Mouse (Mus musculus): ENCODE measurements around the gene Hibadh.

Hibadh gene

DNA sequence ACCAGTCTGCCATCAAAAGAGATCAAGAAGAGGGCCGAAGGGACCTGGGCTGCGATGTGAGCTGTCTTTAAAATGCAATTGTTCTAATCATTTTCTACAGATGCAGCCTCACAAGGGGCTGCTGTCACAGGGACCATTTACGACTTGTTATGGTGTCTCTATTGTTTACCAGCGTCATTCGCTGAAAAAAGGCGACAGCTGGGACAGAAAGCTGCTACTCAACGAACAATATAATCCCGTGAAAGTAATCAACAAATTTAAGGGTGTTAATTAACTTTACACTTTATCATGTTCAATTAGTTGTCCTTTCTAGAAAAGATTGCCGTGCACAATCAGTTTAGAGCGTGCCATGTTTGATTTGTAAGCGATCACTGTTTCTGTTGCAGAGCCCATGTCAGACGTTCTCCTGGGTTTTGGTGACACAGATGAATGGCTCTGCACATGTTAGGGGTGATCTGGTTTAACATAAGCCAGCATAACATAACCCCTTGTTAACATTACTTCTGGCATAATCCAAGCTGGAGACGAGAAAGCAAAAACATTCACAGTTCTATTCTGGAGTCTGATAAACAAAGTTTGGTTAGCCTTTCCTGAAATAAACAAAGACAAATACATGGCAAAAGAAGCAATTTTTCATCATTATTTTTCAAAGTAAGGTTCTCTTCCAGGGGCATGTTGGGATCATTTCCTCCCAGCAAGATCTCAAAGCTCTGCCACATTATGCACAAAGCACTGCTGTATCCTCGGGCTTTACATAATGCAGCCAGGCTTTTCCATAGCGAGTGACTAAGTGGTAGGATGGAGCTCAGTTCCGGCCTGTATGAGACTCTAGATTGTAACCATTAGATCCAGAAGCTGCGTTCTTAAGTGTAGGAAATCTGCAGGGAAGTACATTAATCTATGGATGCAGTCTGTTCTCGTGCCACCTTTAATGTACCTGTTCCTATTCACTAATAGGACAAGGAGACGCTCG is 72.6 kb downstream of the Hibadh start:
- DNase-seq = no peak

GRCm38 (mm10) chr6:52565210-52565609 is 75.0 kb downstream of the Hibadh start:
- DNase-seq = no peak

GRCm38 (mm10) chr6:52562994-52563393 is 77.2 kb downstream of the Hibadh start:
- no peak for DNase-seq

- no peak for DNase-seq
These were observed 81.1 kb downstream of the Hibadh start for GRCm38 (mm10) chr6:52559041-52559440.

GRCm38 (mm10) chr6:52544376-52544775 is 95.8 kb downstream of the Hibadh start:
- no peak for DNase-seq

DNA sequence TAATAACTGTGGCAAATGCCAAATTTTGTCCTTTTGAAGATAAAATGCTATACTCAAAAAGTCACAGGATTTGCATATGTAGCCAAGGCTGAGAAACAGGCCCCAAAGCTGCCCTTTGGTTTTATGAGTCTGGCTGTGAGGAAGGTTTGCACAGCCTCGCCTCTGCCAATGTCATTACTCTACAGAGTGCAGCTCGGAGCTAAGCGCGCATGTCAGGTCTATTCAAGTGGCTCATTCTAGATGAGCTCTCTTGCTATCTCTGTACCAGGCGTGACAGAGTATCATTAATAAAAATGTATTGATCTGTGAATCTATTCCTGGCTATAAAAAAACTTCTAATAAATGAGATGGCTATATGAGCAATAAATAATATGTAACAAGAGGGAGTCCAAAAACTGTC is 97.7 kb downstream of the Hibadh start:
- no peak for DNase-seq

- DNase-seq = no peak
These were observed 100.3 kb downstream of the Hibadh start for GRCm38 (mm10) chr6:52539911-52540310.

DNA sequence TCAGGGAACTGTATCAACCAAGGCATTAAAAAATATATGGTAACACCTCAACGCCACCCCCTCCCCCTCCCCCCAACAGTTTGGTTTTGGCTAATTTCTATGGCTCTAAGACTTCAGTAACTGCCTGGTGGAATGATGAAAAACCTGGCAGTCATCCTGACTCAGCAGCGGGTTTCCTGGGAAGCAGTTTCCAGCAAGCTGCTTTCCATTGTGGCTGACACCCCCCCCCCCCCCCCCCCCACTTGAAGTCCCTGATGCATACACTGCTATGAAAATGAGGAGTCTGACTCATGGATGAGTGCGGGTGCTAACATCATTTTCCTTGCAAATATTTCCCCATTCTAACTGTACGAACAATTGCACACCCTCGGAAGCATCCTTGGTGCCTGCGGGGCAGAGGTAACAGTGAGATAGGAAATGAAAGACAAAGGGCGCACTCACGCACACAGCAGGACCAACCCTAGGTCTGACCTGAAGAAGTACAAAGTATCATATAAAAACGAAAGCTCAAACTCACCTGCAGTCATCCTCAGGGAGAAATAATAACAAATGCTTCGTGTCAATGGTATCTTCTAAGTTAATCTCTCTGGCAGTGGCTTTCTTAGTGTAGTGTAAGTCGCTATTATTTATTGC is 105.0 kb downstream of the Hibadh start:
- no peak for DNase-seq

DNA sequence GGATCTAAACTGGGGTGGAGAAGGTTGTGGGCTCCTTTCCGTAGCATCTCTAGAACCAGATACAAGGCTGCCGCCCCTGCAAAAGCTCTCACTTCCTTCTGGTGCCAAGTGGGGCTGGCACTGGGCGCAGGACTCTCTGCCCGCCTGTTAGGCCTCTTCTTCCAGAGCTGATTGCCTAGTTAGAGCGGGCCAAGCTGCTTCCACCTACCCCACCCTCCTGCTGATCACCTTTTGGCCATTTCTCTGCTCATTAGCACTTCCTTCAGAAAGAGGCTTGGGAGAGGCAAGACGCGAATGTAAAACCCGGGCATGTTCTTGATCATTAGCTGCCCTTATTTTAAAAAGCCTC is 108.1 kb downstream of the Hibadh start:
- no peak for DNase-seq

DNA sequence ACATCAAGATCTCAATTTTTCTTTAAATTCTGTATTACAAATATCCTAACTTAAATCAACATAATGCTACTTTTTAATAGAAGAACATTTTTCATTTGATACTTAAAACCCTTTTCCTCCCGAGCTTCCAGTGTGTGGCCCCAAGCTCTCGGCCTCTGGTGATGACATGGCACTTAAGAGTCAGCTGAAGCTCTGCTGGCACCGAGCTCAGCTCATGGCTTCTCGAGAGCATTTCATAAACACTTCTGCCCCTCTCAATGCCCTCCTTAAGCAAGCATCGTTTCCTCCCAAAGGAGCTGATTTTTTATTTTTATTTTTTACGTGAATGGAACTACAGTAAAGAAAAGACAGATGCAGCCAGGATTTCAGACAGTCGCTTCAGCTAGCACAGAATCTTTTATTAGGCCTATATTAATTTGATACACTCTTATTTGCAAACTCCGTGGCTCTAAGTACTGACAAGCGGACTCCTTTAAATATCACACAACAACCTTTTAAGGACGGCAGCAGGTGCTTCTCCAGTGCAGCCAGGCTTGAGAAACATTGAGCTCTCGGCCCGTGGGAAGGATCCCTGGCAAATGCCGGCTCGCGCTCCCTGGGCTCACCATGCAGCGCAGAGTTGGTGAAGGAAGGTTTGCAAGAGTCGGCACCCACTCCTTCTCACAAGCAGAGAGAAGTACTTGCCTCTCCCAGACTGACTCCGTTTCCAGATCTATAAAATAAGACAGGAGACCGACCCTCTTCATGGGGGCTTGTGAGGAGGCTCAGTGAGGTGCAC is 108.6 kb downstream of the Hibadh start:
- no peak for DNase-seq

- DNase-seq = no peak
These were observed 109.3 kb downstream of the Hibadh start for GRCm38 (mm10) chr6:52530861-52531260.

DNA sequence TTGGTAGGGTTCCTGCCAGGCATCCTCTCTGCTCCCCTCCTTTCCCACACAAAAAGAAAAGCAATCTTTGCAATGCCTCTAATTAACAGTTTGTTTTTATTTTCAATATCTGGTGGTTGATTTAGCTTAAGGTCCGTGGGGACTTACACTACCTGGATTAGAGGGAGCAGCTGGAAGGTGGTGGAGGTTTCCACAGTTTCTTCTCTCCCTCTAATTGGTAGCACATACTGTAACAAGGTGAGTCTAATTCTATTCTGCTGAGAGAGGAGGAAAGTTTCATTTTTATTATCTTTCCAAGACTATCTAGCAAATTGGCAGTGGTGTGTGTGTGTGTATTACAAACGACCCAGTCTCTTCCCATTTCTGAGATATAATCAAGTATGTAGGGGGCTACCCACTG is 116.0 kb downstream of the Hibadh start:
- DNase-seq = no peak

DNA sequence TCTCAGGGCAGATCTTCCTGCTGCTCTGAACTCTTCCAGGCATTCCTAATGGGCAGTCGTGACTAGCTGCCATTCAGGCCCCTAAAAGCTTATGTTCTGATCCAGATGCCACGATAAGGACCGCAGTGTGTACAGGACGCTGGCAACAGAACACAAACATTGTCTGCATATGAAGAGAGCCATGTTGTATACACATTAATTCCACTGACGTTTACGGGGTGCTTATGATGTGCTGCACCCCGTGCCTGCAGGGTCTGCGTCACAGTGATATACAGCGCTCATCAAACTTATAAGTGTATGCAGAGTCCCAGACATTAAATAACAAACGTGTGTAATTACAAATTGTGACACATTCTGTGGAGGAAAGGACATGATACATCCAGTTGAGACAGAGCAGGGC is 121.5 kb downstream of the Hibadh start:
- no peak for DNase-seq

DNA sequence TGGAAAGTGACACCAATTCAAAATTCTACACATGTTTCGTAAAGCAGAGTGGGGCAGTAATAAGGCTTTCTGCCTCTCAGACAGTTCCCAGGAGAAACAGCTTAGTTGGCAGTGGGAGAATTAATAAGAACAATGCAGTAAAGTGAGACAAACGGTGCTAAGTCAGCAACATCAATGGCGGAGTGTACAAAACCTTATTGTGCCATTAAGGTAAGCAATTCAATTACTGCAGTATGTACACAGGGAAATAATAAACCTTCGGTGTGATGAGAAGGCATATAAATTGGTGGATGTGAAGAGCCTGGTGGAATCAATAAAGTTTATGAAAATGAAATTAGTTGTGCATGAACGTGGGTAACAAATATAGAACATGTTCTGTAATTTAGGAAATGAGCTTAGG is 122.9 kb downstream of the Hibadh start:
- no peak for DNase-seq

DNA sequence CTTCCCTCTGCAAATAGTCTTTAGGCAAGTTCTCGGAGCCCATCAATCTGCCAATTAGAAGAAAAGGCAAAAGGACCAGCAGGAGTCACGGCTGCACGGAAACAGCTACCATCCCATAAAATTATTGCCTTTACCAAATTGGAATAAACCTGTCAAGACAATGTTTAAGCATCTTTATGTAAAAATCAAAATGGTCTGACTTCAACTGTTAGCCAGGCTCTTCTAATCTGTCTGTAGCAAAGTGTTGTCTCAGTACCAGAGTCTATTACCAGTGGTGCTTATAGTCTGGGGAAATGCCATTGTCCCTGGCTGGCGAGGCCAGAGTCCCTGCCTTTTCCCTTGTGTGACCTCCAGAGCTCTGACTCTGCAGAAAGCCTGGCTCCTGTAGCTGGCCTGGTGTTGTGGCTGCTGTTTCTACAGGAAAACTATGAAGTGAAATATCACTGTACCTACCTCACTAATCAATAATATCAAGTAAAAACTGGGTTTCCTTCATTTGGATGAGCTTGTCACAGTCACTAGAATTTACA is 126.2 kb downstream of the Hibadh start:
- DNase-seq = no peak

DNA sequence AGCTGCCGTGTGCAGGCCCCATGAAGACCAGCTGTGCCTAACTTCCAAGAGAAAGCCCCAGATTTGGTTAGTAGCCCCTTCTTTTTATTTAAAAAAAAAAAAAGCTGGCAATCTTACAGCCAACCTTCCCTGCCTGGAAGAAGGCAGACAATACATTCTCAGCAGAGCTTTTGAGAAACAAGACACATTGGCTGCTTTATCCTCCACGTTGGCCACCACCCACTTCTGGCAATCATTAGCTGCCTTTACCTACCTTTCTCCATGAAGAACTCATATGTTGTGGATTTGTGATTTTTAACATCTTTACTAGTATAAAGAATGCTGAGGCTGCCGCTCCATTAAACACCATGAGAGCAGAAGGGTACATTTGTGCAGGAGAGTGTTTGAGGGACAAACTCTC is 131.4 kb downstream of the Hibadh start:
- no peak for DNase-seq

- DNase-seq = no peak
These were observed 132.2 kb downstream of the Hibadh start for GRCm38 (mm10) chr6:52507946-52508345.

DNA sequence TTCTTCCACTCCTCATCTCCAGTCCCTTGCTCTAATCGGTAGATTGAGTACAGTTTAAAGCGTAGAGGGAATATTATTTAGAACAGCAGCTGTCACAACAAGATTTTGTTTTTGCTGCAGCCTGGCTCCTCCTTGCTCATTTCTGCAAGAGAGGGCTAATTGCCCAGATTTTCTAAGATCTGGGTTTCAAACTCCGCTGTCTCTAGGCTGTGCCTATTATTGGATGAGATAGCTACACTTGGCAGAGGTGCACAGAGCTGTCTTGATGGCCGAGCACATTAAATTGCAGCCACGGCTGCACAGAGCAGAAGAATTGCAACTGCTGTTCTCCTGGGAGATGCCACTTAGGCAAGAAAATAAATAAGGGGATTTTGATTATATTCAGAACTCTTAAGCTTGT is 133.0 kb downstream of the Hibadh start:
- no peak for DNase-seq

DNA sequence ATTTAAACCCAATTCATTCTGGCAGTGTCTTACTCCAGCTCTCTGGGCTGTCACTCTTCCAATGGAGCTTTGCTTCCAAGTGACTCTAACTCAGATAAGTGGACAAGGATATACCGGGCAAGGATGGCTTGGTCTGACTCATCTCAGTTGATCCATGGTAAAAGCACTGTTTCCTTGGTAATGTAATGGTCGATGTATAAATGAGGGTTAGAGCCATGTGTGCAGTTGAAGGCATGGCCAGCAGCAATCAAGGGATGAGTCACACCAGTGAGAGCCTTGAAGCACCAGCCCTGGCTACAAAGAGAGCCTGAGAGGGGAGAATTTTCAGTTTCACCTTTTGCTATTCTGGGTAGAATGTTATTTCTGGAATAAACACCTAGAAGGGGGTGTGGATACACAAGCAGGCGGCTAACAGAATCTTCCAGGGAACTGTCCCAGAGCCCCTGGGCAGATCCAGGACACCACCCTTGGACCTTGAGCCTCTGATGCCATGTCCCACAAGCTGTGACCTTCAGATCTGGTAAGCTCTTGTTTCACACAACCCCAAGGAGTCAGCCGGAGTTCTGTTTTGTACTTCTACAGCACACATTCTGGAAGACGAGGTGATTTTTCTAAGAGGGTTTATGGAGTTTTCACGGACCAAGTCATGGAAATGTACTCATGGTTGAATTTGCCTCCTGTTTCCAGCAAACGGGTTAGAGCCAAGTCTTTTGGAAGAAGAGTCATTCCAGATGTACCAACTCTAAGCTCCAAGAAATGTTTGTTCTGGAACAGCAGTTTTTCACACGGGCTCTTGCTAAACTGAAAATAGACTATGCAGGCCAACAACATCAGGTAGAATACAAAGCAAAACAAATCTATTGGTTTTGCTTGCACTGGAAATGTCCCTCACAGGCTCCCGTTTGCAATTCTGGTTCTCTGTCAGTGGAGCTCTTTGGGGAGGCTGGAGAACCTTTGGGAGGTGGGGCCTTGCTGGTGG is 134.1 kb downstream of the Hibadh start:
- no peak for DNase-seq

- DNase-seq = no peak
These were observed 135.3 kb downstream of the Hibadh start for GRCm38 (mm10) chr6:52504676-52505460.

- no peak for DNase-seq
These were observed 137.2 kb downstream of the Hibadh start for GRCm38 (mm10) chr6:52502986-52503385.

Data from thymus, postnatal 14 days (tissue).